Mouse (Mus musculus) cortical plate, adult 2 months (tissue): Measurements from ENCODE around the gene Cbx7.

Experiments
- CTCF ChIP-seq: fragments of 200-500 bp; IDR thresholded peaks from 2 replicates; pipeline ENCODE4 v1.5.1; 2011; ENCODE audit warnings: mild to moderate bottlenecking, control low read depth, low read length; ENCODE audit not compliant: insufficient read depth; ENCODE audit errors: extremely low read depth
- POLR2A ChIP-seq: fragments of 200-500 bp; IDR thresholded peaks from 2 replicates; pipeline ENCODE4 v1.6.1; 2011; ENCODE audit warnings: mild to moderate bottlenecking, low read length, control low read depth; ENCODE audit not compliant: insufficient read depth; ENCODE audit errors: extremely low read depth

DNA sequence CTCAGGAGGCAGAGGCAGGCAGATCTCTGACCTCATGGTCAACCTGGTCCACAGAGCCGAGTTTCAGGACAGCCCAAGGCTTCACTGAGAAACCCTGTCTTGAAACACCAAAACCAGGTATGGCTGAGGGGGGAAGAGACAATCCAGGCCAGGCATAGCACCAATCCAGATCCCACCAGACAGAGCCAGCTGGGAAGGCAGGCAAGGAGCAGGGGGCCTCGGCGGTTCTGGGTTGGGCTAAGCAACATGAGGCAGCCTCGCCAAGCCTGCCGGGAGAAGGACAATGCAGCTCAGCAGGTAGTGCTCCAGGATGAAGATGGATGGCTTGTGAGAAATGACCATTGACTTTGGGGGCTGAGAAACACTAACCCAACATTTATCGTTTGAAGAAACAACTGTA lies 28.4 kb downstream of the Cbx7 start:
- TF ChIP-seq CTCF = no peak
- TF ChIP-seq POLR2A = no peak
